Mouse (Mus musculus) midbrain, embryonic 15.5 days (tissue): ENCODE measurements at regions not wholly inside any gene's neighbourhood (a gene's known extent, or its start where the extent isn't known, plus 50 kb on each side); places are given as distances from the start of the nearest gene placed in this dataset.
A peak's percentile ranks its signal among the peaks of the same experiment; 100 is the strongest.

Experiments used
- ATAC-seq: fragments of 200-750 bp; cut with Nextera tagmentation; replicated peaks from 2 replicates; pipeline ENCODE4 v1.8.0; 2017; ENCODE audit warnings: moderate TSS enrichment
- H3K27ac ChIP-seq: fragments of 300-500 bp; sonication (generic); 2 replicates; pipeline ENCODE4 v1.5.1; 2015; ENCODE audit warnings: mild to moderate bottlenecking, inconsistent platforms
- H3K27me3 ChIP-seq: fragments of 300-500 bp; sonication (generic); replicated peaks from 2 replicates; pipeline ENCODE4 v1.6.1; 2015; ENCODE audit warnings: inconsistent platforms
- H3K36me3 ChIP-seq: fragments of 300-500 bp; sonication (generic); replicated peaks from 2 replicates; pipeline ENCODE4 v1.6.1; 2015; ENCODE audit warnings: inconsistent platforms
- H3K4me1 ChIP-seq: fragments of 300-500 bp; sonication (generic); 2 replicates; pipeline ENCODE4 v1.6.1; 2015; ENCODE audit warnings: inconsistent platforms
- H3K4me2 ChIP-seq: fragments of 300-500 bp; sonication (generic); 2 replicates; pipeline ENCODE4 v1.6.1; 2015; ENCODE audit warnings: inconsistent platforms, mild to moderate bottlenecking, moderate library complexity
- H3K4me3 ChIP-seq: fragments of 300-500 bp; sonication (generic); 2 replicates; pipeline ENCODE4 v1.5.1; 2015; ENCODE audit warnings: mild to moderate bottlenecking, inconsistent platforms
- H3K9ac ChIP-seq: fragments of 300-500 bp; sonication (generic); 2 replicates; pipeline ENCODE4 v1.6.1; 2015; ENCODE audit warnings: mild to moderate bottlenecking, inconsistent platforms
- H3K9me3 ChIP-seq: fragments of 300-500 bp; sonication (generic); 2 replicates; pipeline ENCODE4 v1.6.1; 2016; ENCODE audit warnings: inconsistent platforms
- WGBS: fragments of 180-500 bp; shearing (Covaris S2); methylation state at CpG from one replicate; pipeline ENCODE4 v1.1.7; 2015; ENCODE audit warnings: mixed read lengths; 5-methylcytosine and 5-hydroxymethylcytosine counted together

DNA sequence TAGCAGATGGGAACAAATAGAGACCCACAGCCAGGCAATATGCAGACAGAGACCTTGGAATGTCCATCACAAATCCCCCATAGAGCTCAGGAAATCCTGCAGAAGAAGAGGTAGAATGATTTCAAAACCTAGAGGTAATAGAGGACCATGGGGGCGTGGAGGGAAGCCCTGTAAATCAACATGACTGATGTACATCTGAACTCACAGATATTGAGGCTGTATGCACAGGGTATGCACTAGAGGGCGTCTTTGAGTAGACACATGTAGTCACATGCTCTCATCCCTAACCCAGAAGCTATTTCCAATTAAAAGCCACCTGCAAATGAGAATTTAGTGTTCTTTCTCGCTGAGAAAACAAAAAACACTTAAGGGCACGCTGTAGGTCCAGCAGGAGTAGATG, 941.1 kb downstream of the Robo2 start:
- no peak overlapping the region for H3K9ac ChIP-seq
- WGBS: 59% methylated on average over 4 of the region's 4 CpGs
- no peaks in the 10 kb centered on the region for H3K4me1 ChIP-seq
- H3K27me3 ChIP-seq: no peaks in the 10 kb centered on the region
- H3K36me3 ChIP-seq: no peaks in the 10 kb centered on the region
- H3K4me3 ChIP-seq: no peak overlapping the region
- H3K4me2 ChIP-seq: no peak overlapping the region
- ATAC-seq: no peak
- H3K27ac ChIP-seq: no peak overlapping the region
- no peaks in the 10 kb centered on the region for H3K9me3 ChIP-seq

DNA sequence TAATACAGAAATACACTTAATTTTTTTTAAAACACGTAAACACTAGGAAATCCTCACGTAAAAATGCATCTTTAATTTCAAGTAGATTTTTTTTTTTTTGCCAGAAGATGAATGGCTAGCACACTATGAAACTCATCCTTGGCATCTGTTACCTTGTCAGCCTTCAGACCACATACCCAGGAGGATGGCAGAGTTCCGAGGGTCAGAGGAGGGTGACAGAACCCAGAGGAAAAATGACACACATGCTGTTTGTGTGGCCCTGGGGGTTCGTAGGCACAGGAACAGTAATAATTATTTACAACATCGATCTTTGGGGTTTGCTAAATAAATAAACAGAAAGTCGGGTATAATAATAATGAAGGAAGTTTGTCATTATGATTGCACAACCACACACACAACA, 945.3 kb downstream of the Robo2 start:
- H3K36me3 ChIP-seq: no peaks in the 10 kb centered on the region
- H3K9me3 ChIP-seq: no peaks in the 10 kb centered on the region
- 80% methylated on average over 6 of the region's 6 CpGs for WGBS
- no peaks in the 10 kb centered on the region for H3K27me3 ChIP-seq
- ATAC-seq: no peak
- no peak overlapping the region for H3K9ac ChIP-seq
- H3K4me3 ChIP-seq: no peak overlapping the region
- H3K4me1 ChIP-seq: no peaks in the 10 kb centered on the region
- H3K27ac ChIP-seq: no peak overlapping the region
- no peak overlapping the region for H3K4me2 ChIP-seq

DNA sequence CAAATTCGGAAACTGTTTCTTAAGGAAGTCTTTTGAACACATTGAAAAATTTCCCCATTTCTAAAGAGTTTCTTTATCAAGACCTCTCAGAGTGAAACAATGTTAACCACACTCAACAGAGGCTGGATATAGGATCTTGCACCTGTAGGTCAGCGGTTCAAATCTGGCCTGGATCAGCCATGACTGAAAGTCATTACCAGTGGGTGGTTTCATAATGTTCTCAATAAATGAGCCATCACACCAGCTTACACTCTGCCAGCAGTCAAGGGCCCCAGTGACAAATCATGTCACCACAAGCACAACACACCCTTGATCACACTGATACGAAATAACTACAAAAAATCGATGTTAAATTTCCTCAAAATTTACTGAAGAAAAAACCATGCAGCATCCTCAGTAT, 949.1 kb downstream of the Robo2 start:
- no peak for ATAC-seq
- Histone ChIP-seq H3K9ac (no peak overlapping the region), H3K9me3 (no peaks in the 10 kb centered on the region), H3K27ac (no peak overlapping the region), H3K4me1 (no peaks in the 10 kb centered on the region), H3K4me3 (no peak overlapping the region), H3K27me3 (no peaks in the 10 kb centered on the region), H3K36me3 (no peaks in the 10 kb centered on the region), H3K4me2 (no peak overlapping the region)
- WGBS: 95% methylated on average over 4 of the region's 4 CpGs

DNA sequence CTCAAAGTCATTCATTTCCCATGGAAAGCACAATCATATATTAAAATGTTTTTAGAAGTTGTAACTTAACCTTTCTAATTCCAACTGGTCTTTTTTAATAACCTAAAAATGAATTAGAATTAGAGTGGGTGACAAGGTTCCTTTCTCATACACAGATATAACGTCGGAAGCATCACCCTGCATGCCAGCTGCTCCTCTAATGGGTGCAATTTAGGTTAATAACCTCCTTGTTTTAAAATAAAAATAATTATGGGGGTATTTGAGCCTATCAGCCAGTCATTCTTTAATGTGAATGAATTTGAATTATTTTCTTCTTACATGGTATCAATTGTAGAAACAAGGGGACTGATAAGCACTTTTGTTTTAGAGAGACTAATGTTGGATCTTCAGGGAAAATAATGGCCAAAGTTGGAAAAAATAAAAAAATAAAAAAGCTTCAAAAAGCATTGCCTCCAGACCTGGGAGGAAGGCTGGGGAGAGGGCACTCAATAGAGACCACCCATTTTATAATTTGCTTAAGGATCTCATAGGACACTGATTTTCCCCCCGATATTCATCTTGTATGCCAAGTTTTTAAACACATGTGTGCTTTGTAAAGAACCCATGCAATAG, 960.9 kb downstream of the Robo2 start:
- H3K27me3 ChIP-seq: no peaks in the 10 kb centered on the region
- H3K9ac ChIP-seq: no peak overlapping the region
- no peaks in the 10 kb centered on the region for H3K36me3 ChIP-seq
- H3K4me1 ChIP-seq: no peaks in the 10 kb centered on the region
- H3K4me3 ChIP-seq: no peak overlapping the region
- H3K4me2 ChIP-seq: no peak overlapping the region
- H3K27ac ChIP-seq: no peak overlapping the region
- H3K9me3 ChIP-seq: no peaks in the 10 kb centered on the region
- no peak for ATAC-seq
- 90% methylated on average over 3 of the region's 3 CpGs for WGBS

DNA sequence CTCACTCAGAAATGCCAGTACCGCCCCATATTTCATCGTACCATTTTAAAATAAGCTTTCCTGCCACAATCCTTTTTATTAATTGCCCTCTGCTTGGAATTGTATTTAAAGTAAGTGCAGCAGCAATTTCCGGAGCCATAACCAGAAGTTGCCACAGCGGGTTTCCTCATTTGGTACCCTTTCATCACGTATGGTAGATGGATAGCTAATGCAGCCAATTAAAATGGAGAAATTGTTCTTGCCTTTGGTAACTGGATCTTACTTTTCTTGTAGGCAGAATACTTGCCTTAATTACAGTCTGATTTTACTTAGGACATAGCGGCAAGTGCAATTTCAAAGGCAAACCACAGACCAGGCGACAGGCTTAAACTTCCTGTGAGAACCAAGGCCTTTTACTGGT, 961.8 kb downstream of the Robo2 start:
- no peak for ATAC-seq
- Histone ChIP-seq H3K9ac (no peak overlapping the region), H3K36me3 (no peaks in the 10 kb centered on the region), H3K4me3 (no peak overlapping the region), H3K4me1 (no peaks in the 10 kb centered on the region), H3K27ac (no peak overlapping the region), H3K4me2 (no peak overlapping the region), H3K27me3 (no peaks in the 10 kb centered on the region), H3K9me3 (no peaks in the 10 kb centered on the region)
- 89% methylated on average over 7 of the region's 7 CpGs for WGBS

DNA sequence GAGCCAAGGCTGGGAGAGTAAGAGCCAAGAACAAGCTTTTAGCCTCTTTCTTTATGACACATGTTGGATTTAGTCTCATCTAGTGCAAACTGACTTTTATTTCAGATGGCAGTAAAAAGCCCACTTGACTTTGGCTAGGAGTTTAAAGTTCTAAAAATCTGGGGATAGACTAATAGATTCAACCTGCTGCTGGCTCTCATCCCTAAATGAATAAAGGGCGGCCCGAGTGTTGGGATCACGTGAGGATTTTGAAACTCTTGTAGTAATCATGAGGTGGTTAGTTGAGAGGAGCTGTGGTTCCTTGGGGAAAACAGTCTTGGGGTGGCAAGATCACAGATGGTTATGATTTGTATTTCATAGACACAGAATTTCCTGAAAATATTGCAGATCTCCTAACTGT, 975.9 kb downstream of the Robo2 start:
- Histone ChIP-seq H3K4me2 (no peak overlapping the region), H3K4me3 (no peak overlapping the region), H3K4me1 (no peaks in the 10 kb centered on the region), H3K27me3 (no peaks in the 10 kb centered on the region), H3K9me3 (no peaks in the 10 kb centered on the region), H3K27ac (no peak overlapping the region), H3K9ac (no peak overlapping the region), H3K36me3 (no peaks in the 10 kb centered on the region)
- WGBS: 83% methylated on average over 3 of the region's 3 CpGs
- ATAC-seq: no peak

DNA sequence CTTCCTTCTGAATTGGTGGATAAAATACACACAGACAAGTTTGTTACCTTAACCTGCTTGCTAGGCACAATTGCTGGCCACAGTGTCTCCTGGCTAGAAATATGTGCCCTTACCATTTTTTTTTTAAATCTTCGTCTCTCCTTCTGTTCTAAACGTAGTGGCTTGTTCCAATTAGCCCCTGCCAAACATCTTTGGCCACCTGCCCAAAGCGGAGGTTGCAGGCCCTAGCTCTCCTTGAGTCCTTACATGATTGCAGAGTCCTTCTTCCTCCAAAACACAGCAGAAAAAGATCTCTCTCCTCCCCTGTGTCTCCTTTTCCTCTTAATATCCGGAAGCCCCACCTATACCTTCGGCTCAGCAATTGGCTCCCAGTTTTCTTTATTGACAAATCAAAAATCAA, 986.8 kb downstream of the Robo2 start:
- ATAC-seq: no peak
- H3K27me3 ChIP-seq: no peaks in the 10 kb centered on the region
- WGBS: 89% methylated on average over 5 of the region's 5 CpGs

DNA sequence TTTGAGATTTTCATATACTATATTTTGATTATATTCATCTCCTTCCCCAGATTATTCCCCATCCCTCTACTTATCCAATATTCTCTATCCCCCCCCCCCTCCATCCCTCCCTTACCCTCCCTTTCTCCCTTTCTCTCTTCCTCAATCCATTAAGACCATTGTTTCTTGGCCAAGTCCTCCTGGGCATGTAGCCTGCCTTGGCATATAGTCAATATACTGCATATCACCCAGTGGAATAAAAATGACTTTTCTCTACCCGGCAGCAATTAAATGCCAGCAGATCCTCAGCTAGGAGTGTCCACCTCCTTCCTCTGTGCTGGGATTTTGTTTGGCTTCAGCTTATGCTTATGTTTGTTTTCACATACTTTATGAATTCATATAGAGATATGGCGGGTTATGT, 987.3 kb downstream of the Robo2 start:
- Histone ChIP-seq H3K27me3 (no peaks in the 10 kb centered on the region), H3K36me3 (no peaks in the 10 kb centered on the region), H3K9ac (no peak overlapping the region), H3K4me1 (no peaks in the 10 kb centered on the region), H3K4me2 (no peak overlapping the region), H3K9me3 (peaks cover 3% of the 10 kb centered on the region; the same call in 1 of the 2 replicates), H3K4me3 (no peak overlapping the region), H3K27ac (no peak overlapping the region)
- WGBS: 92% methylated on average over 2 of the region's 2 CpGs
- ATAC-seq: no peak

More for the DNA sequence above, 986.8 kb downstream of the Robo2 start:
- Histone ChIP-seq H3K27ac (no peak overlapping the region), H3K4me3 (no peak overlapping the region), H3K9ac (no peak overlapping the region), H3K4me1 (no peaks in the 10 kb centered on the region), H3K36me3 (no peaks in the 10 kb centered on the region), H3K4me2 (no peak overlapping the region), H3K9me3 (peaks cover 3% of the 10 kb centered on the region; the same call in 1 of the 2 replicates)

DNA sequence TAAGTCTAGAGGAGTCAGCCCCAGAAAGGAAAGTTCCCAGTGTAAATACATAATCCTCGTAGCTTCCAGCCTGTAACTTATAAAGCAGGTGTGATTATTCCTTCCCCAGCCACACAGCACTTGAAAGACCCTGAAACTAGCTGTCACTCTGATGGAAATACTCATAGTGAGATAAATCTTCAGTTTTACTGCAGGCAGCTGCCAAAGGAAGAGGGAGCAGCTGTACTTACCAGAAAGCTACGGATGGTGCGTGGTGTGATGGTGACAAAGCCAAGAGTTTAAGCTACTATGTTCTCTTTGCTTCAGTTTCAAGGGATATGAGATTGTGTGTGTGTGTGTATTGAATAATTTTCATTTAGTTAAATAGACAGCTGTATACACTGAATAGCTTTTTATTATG, 1007.1 kb downstream of the Robo2 start:
- H3K27ac ChIP-seq: no peak overlapping the region
- no peak overlapping the region for H3K4me3 ChIP-seq
- 52% methylated on average over 3 of the region's 3 CpGs for WGBS
- no peak overlapping the region for H3K4me2 ChIP-seq
- no peaks in the 10 kb centered on the region for H3K27me3 ChIP-seq
- no peaks in the 10 kb centered on the region for H3K9me3 ChIP-seq
- no peak for ATAC-seq
- H3K4me1 ChIP-seq: 0 out of 2 replicates have a peak, but pooled peaks cover 4% of the 10 kb centered on the region
- no peaks in the 10 kb centered on the region for H3K36me3 ChIP-seq
- H3K9ac ChIP-seq: no peak overlapping the region

DNA sequence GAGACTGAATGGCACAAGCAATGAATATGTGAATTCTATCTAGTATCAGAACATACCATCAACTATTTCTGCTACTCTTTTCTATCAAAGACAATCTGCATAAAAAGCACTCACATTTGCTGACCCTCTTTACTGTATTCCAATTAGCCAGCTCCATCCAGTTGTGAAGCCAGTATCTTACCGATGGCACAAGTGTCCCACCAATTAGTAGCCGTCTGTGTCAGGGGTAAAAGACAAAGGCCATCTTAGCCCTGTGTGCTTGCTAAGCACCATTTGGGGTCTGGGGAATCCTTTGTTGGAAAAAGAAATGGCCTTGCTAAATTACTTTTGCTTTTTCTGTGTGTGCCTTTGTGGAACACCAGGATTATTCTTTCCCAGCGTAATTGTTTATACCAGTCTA, 1007.5 kb downstream of the Robo2 start:
- Histone ChIP-seq H3K4me2 (no peak overlapping the region), H3K4me1 (0 out of 2 replicates have a peak, but pooled peaks cover 4% of the 10 kb centered on the region), H3K9ac (no peak overlapping the region), H3K27me3 (no peaks in the 10 kb centered on the region), H3K36me3 (no peaks in the 10 kb centered on the region), H3K27ac (no peak overlapping the region), H3K9me3 (no peaks in the 10 kb centered on the region), H3K4me3 (no peak overlapping the region)
- WGBS: 38% methylated on average over 3 of the region's 3 CpGs
- no peak for ATAC-seq

DNA sequence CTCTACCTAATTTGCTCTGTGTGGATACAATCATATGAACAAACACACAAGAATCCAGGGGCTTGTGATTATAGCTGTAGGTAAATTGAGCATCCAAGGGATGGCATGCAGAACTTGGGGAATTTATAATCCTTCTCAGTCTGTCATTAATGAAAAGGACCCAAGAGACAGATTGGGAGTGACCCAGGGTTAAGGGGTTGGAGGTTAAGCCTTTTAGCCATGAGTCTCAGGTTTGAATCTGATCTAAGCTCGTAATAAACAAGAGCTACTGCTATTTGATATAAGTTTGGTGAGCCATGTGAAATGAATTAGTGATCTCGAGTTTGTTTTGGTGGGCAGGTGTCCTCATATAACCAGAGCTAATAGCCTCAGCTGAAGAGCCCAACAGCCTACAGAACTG, 1032.6 kb downstream of the Robo2 start:
- H3K36me3 ChIP-seq: no peaks in the 10 kb centered on the region
- ATAC-seq: no peak
- 66% methylated on average over 2 of the region's 2 CpGs for WGBS
- no peaks in the 10 kb centered on the region for H3K9me3 ChIP-seq
- no peaks in the 10 kb centered on the region for H3K27me3 ChIP-seq
- H3K4me2 ChIP-seq: no peak overlapping the region
- H3K4me1 ChIP-seq: no peaks in the 10 kb centered on the region
- no peak overlapping the region for H3K9ac ChIP-seq
- no peak overlapping the region for H3K4me3 ChIP-seq
- H3K27ac ChIP-seq: no peak overlapping the region

DNA sequence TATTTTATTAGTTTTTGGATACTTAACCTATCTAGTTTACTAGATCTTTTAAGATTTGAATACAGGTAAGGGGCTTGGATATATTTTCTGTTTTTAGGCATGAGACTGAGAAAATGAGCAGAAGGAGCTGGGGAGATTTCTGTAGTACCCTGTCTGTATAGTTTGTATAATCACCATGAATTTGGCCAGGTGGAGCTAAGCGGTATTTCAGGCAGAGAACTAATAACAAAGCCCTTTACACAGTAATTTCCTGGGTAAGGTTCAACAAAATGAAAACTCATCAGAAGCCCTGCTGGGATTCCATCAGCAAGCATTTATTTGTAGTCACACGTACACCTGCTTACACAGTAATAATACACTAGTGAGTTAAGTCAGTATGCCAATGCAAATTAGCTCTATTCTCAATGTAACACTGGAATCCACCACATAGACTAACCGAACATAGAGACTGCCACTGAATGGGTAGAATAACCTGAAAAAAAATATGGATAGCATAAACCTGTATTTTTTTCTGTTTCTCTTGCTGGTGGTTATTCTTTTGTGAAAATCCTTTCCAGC, 1036.9 kb downstream of the Robo2 start:
- Histone ChIP-seq H3K36me3 (no peaks in the 10 kb centered on the region), H3K9ac (no peak overlapping the region; the same call in 1 of the 2 replicates), H3K4me1 (0 out of 2 replicates have a peak, but pooled peaks cover under 1% of the 10 kb centered on the region), H3K4me2 (no peak overlapping the region), H3K27ac (no peak overlapping the region), H3K27me3 (no peaks in the 10 kb centered on the region), H3K4me3 (no peak overlapping the region), H3K9me3 (no peaks in the 10 kb centered on the region)
- ATAC-seq: 0 out of 2 replicates have a peak, but pooled peaks have one; percentile 39
- WGBS: 52% methylated on average over 3 of the region's 3 CpGs

DNA sequence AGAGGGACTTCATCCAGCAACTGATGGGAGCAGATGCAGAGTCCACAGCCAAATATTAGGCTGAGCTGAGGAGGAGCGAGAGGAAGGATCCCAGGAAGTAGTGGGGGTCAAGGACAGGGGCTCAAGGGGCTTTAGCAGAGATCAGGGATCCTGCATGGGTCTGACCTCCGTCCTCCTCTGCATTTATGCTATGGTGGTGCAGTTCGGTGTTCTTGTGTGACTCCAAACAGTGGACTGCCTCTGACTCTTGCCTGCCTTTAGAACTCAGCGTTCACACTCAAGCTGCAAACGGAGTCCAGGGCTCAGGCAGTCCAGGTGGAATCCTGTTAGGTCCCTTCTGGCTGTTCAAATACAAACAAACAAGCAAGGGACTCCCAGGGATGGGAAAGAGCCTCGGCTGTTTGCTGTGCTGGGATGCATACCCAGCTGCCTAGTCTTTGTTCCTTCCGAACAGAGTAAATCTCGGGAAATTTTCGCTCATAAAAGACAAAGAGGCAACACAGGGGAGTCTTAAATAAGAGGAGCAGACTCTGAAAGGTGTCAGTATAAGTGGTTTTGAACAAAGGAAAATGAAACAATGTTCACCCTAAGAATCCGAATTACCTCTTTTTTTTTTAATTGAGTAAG, 1042.9 kb downstream of the Robo2 start:
- H3K4me3 ChIP-seq: no peak overlapping the region
- no peaks in the 10 kb centered on the region for H3K9me3 ChIP-seq
- no peak overlapping the region for H3K27ac ChIP-seq
- peak; percentile 30; the same call in 1 of the 2 replicates for ATAC-seq
- no peaks in the 10 kb centered on the region for H3K27me3 ChIP-seq
- H3K4me1 ChIP-seq: peaks cover 5% of the 10 kb centered on the region; the same call in 1 of the 2 replicates
- H3K36me3 ChIP-seq: no peaks in the 10 kb centered on the region
- H3K4me2 ChIP-seq: 0 out of 2 replicates have a peak overlapping the region, but pooled peaks have one; percentile 0
- WGBS: 30% methylated on average over 10 of the region's 10 CpGs
- no peak overlapping the region for H3K9ac ChIP-seq
